Mouse (Mus musculus) right cerebral cortex, postnatal 4 days (tissue): ENCODE results near the gene Gimap4.

ENCODE experiments used
- DNase-seq: peaks from one replicate; pipeline ENCODE4 v3.0.0-alpha.2; 2022

Gimap4 gene

DNA sequence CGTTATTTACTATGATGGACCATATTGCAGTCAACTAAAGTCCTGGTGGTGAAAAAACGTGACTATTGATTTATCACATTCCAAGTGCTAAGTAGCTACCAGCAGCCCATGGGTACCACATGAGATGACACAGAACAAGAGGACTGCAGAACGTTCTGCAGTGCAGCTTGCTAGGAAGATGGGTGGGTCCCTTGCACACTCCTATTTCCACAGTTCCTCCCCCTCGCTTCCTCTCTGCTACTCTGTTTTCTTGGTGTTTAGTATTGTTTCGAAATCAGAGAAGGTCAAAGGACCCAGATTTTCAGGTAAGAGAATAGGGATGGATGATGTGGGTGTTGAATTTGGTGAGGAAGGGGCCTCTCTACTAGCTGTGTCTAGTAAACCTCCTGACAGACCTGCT is at the start of gene Gimap4:
Gene Gimap4 (plus strand): TSS at position 231 of the 400 bp plus-strand sequence.
- no peak for DNase-seq

DNA sequence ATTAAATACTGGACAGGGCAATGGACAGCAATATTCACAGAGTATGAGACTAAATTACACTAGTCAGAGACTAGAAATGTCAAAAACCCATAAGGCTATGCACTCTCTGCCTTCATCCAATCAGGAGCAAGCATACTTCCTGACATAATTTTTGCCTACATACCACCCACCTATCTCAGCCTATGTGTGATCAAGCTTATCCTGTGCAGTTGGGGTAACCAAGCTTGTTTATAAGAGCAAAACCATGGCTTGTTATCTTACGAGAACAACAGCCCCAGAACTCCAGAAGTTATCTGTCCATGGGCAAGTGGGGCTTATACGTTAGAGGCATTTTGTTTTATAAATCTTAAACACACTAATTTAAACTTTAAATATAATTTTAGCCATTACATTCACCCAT is 49.2 kb upstream of the Gimap4 start:
- no peak for DNase-seq

DNA sequence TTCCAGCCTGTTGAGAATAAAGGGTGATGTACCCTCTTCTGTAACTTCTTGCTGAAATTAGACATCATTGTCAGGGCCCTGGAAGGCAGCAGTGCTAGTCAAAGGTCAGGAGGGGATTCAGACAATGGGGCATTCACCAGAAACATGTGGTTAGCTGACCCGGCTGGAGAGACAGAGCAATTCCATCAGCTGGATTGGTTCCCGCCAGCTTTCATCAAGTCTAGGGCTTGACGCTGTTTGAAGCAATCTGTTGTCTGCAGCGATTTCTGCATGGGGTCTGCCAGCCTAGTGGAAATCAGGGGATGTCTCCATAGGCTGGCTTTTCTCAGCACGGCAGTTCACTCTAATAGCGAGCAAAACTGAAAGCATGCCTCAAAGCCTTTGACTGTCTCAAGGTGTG is 47.8 kb upstream of the Gimap4 start:
- no peak for DNase-seq

DNA sequence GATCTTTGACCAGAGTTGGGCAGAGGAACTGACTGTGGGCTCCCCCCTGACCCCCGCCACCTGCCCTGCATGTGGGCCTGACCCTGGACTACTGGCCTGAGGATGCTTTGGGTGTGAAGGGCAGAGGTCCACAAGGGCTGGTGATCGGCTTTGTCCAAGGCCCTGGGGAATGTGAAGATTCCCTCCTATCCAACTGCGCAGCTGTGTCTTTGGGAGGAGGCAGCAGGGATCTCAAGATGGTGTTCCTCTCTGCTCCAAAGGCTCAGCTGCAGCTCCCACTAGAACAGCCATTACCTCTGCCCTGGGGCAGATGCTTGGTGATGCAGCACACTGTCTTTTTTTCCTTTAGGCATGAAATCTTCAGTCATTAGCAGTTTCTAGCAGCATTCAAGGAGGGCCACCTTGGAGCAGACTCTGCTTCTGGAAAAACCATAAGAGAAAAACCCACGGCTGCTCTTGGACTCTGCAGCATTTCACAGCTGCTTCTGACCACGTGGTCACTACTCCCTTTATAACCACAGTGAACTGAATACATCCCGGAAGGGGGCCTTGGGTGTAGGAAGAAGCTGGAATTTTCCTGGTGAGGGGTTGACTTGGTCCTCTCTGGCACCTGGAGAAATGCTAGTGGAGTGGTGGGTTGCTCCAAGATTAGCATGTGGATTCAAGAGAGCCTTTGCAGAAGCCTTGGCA is 46.4 kb upstream of the Gimap4 start:
- DNase-seq: no peak

DNA sequence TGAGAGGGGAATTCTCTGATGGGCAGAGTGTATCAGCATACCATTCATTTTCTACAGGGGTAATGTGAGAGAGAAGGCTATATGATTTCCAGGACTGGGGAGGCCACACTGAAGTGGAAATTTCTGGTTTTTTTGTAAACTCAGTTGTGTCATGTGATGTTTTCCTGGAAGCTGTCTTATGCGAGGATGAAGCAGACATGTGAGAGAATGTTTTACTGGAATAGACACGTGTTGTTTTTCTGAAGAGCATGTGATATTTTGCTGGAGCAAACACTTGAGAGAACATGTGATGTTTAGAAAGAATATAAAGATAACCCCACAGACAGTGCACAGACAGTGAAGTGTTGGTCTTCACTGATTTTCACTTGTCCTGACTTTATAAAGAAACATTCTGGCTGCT is 45.8 kb upstream of the Gimap4 start:
- no peak for DNase-seq

DNA sequence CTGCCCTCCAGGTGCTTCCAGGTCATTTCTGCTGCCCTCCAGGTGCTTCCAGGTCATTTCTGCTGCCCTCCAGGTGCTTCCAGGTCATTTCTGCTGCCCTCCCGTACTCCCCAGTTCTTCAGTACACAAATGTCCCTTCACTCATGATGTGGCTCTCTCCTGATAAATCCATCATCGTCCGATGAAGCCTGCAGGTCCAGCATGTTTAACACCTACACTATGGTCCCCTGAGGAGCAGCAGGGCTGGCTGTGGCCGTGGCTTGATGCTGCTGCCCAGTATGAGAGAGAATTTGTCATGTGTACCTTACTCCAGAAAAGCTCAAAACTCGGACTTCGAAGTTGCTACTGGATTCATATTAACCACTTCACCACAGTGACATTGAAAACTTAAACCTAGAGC is 43.0 kb upstream of the Gimap4 start:
- DNase-seq: no peak

DNA sequence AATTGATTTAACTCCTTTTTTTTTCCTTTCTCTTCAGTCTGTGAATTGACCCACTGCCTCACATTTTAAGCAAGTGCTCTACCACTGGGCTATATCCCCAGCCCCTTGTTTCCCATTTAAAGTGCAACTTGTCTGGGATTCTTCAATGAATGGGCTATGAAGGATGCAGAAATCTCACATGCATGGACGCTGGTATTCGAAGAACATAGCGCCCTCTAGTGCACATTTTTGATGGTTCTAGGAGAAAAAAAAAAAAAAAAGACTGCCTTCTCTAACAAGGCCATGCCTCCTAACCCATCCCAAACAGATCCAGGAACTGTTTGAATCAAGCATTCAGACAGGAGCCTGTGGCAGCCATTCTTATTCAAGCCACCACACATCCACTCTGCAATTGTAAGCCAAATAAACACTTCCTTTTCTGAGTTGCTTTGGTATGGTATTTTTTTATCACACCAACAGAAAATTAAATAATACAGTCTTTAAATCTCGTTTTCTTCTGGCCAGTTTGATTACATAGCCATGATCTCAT is 41.5 kb upstream of the Gimap4 start:
- no peak for DNase-seq

DNA sequence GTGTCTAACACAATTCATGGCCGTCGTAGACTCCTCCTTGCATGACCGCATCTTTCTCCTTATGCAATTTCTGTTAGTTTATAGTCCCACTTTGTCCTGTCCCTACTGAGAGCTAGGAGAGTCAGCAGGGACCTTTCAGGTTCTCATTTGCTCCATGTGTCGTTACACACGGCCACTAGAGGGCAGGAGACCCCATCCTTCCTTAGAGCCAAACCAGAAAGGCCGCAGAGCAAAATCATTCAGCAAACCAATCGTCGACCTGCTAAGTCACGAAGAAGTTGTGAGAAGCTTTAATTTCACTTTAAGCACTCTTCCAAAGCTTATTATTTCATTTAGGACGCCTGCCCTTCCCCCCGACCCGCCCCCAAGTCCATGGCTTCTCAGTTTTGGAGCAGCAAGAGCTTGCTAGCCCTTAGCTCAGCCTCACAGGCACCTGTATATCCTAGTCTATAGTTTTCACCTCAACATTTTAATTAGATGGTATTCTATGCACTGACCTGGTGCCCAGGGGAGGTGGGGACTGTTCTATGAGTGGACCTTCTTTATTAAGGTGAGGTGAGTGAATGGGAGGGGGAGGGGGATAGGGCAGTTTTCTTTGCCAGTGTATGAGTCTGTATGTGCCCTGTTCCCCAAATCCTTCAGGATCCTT is 38.6 kb upstream of the Gimap4 start:
- peak; percentile 71 for DNase-seq

DNA sequence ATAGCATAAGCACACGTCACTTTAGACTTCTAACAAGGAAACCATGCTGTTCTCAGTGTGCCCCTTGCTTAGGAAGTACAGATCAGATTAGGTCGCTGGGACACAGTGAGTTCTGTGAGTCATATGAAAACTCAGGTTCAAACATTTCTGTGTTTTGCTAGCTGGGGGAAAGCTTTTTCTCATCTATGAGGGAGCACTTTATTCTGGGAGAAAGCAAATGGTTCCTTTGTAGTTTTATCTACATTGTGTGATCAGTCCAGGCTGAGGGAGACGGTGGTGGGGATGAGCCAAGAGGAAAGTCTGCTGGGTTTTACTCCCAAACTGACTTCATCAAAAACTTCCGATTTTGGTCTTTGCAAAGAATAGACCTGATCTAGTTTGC is 38.0 kb upstream of the Gimap4 start:
- DNase-seq: no peak

DNA sequence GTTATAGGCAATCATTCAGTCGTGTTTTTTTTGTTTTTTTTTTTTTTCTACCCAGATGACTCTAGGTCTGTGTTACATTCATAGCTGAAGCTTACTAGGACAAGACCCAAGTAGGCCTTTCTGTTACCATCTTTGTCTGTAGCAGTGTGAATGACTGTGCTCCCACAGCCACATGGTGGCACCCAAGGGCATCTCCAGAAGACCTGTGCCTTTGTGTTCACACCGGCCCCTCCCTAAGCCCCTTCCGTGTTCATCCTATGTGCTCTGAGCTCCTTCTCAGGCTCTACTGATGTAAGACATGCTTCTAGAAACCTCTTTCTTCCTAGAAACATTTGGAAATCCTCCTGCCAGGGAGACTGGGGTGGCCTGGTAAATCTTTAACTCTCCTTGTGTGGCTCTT is 37.4 kb upstream of the Gimap4 start, which contains the start of gene Gimap8:
Gene Gimap8 (plus strand): TSS at position 240 of the 400 bp plus-strand sequence.
- DNase-seq: no peak

DNA sequence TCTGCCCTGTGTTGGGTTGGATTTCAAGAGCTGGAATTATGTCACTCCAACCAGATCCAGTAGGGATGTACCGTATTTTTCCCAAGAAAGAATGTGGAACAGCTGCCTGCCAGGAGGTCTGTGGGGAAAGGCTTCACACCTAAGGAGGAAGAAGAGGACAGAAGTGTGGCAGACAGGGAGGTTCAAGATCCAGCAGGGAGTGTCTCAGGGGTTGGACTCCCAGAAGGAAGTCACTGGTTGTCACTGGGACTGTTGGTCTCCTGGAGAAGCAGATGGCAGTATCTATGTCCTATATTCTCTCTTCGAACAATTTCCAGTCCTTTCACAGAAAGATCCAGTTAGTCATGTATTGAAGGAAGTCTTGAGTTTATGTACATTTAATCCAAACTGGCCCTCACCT is 36.7 kb upstream of the Gimap4 start:
- no peak for DNase-seq

DNA sequence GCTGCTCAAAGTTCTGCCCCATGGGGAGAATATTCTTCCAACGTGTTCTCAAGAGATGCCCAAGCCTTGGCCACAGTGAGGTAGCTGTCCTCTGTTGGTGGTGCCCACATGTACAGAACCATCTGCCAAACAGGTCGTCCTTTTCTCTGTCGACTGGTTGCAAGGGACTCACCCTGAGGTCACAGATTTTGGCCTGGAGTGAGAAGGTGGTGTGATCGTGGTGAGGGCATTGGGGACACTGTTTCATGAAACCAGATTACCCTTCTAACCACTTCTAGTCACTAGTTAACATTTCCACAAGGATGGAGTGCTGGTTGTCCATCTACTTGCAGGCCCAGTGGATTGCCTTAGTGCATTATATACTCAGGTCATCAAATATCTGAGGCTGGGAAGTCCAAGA is 35.6 kb upstream of the Gimap4 start:
- no peak for DNase-seq

DNA sequence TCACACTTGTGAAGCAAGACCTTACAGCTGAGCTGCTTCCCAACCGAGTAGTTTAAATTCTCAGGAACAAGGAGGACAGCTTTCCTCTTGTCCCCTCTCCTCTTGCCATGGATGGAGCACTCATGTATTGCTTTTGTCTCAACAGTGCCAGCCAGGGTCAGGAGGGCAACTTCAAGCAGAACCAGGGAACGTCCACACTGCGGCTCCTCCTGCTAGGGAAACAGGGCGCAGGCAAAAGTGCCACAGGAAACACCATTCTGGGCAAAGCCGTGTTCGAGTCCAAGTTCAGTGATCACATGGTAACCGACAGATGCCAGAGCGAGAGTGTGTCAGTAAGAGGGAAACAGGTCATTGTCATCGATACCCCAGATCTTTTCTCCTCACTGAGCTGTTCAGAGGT is 34.3 kb upstream of the Gimap4 start:
- DNase-seq: no peak

DNA sequence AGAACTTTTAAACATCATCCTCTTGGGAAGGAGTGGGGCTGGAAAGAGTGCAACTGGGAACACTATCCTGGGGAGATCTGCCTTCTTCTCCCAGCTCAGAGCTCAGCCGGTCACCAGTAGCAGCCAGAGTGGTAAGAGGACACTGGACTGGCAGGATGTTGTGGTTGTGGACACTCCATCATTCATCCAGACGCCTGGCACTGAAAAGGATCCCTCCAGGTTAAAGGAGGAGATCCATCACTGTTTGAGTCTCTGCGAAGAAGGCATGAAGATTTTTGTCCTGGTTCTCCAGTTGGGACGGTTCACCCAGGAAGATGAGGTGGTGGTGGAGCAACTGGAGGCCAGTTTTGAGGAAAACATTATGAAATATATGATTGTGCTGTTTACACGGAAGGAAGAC is 25.6 kb upstream of the Gimap4 start:
- DNase-seq: no peak

DNA sequence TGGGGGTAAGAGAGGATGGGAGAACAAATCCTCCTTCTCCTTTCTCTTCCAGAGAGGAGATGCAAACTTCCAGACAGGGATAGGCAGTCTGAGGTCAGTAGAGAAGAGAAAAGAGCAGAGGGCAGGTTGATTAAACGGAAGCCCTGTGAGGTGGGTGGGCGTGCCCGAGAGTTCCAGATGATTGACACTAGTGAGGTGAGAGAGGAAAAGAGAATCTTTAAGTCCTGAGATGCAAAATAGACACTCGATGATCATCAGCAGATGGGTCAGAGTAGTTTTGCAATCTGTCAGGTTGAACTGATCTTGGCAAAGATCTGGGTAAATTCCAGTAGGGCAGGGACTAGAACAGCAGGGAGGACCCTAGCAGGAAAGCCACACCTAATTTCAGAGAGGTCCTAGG is 19.6 kb upstream of the Gimap4 start:
- DNase-seq: no peak

DNA sequence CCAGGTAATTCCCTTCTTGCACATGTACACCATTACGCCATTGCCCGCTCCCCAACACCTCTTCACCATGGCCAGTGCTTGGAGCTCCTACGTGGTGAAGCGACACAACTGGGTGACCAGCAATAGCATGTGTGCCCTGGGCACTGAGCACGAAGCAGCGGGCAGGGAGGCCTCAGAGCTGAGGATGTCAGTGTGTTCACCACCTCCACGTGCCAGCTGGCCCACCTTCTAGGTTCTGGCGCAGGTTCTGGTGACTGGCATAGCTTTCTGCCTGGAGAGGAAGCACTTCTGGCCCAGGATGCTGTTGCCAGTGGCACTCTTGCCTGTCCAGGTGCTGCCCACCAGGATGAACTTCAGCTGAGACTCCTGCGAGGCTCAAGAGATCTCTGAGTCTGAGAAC is 18.9 kb upstream of the Gimap4 start:
- DNase-seq: no peak

DNA sequence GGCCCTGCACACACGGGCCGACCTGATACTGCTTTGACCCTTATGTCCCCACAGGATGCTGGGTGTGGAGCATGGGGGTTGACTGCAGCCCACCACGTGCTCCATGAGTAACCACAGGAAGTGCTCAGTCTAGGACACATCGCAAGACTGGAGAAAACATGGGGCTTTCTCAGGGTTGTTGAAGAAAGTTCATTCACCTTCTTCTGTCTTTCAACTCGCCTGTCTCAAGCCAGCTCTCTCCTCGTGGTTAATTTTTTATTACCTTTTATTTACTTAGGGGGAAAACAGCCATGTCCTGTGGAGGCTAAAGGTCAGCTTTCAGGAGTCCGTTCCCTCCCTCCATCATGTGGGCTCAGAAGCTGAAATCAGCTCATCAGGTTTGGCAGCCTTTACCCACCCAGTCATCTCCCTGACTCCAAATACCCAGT is 18.2 kb upstream of the Gimap4 start:
- no peak for DNase-seq

DNA sequence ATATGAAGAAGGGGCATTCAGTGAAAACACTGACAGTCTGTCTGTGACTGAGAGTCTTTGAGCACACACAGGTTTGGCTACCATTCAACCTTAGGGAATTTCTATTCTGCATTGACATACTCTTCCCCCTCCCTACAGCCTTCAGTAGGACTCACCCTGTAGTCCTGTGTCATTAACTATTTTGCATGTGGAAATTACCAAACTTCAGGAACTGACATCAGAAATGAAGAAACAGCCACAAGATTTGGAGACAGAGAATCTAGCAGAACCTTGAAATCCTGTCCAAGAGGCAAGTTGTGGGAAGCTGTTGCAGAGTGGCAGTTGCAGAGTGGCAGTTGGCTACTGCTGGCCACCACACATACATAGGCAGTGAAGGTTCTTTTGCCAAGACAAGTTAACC is 16.3 kb upstream of the Gimap4 start:
- no peak for DNase-seq

DNA sequence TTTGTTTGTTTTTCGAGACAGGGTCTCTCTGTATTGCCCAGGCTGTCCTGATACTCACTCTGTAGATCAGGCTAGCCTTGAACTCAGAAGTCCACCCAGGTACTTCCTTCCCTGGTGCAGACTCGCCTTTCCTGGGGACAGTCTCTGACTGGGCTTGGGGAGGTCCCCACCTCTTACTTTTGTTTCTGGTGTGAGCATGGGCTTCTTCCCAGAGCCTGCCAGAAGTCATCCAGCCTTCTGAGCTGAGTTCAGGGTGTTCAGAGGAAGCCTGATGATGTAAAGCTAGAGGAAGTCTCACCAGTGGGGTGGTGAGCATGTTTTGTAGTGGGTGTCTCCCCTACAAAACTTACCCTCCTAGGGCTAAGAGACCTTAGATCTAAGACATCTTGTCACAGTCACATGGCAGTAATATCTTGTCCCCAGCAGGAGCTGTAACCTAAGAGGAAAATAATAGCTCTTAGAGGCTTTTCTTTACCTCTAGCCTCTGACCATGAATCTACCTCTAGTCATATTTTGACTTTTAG is 14.8 kb upstream of the Gimap4 start:
- no peak for DNase-seq

DNA sequence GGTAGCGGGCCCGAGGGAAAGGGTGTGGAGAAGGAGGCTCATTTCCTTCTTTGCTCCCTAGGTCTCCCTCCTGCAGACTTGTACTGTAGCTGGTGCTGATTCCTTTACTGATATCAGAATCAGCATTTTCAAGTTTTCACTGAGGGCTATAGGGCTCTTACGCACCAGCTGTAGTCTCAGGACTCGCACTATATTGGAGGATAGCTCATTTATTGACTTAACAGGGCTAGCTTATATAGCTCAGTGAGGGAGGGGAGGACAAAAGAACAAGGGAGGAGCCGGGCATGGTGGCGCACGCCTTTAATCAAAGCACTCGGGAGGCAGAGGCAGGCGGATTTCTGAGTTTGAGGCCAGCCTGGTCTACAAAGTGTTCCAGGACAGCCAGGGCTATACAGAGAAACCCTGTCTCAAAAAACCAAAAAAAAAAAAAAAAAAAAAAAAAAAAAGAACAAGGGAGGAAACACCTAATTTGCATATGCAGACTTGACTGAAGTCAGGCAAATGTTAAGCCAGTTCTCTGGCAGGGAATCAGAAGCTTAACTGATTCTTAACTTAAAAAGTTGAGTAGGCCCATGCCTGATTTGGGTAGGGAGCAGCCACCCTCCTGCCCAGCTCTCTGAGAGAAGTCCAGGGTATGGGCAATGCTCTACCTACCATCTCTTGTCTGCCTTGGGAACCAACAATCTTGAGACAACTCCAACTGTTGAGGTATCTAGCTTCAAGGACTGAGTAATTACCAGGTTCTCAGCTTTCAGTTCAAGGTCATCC is 9.9 kb upstream of the Gimap4 start:
- DNase-seq: no peak

DNA sequence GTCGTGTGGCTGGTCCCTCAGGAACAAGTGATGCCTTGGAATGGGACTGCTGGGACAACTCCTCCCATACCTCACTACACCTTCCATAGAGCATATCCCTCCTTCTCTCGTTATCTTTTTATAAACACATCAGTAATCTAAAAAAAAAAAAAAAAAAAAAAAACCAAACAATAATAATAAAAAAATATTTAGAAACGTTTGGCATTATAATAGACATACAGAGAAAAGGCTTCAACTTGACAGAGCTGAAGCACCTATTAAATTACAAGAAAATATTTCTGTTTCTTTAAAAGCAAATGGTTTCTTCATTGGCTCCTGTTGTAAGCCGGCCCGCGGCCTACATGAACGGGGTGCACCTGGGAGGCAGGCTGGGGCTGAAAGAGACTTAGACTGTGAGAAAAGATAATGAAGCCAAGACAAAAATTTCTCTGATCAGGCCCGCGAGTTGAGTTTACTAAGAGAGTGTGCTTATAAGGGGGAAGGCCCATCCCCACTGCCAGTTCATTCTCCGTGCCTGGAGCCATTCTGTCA is 8.9 kb upstream of the Gimap4 start:
- no peak for DNase-seq

DNA sequence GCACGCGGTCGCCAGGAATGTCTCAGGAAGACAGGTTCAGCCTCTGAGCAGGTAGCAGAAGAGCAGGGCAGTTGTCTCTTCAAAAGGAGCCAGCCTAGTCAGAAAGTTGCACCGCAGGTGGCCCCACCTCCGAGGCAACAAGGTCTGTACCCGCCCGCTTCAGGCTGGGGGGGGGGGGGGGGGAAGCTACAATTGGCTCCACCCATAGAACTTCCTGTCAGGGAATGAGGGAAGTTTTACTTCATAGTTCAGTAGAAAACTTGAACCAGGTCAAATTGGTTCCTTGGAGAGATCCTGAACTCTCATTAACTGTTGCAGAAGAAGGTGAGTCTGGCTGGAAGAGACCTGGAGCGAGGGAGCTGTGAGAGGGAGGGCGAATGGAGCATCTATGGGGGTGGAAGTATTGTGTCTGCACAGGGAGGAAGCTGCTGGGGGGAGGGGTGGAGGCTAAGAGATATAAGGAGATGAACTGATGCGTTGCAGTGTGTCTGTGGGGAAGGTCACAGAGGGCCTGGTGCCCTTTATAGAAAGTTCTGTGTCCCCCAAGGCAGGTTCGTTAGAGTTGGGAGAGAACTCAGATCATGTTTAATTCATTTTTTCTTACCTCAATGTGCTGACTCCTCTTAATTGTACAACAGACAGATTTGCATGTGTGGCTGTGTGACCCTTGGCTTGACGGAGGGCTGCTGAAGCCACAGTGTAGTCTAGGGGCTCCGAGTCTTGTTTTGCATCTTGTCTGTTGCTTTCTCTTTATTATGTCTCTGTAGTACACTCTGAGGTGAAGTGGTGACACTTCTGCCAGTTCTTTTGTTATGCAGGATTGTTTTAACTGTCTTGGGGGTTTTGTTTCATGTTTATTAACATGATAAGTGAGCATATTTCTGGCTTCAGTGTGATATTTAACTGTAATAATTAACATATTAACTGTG is 8.2 kb upstream of the Gimap4 start, which contains the start of gene Gimap9:
Gene Gimap9 (plus strand): TSS at position 199 of the 929 bp plus-strand sequence.
- no peak for DNase-seq
